Mouse (Mus musculus) bone marrow macrophage, adult 2 months (primary cell): ENCODE data around the gene Nsun4.

Experiments used
- CTCF ChIP-seq: IDR thresholded peaks from 2 replicates; pipeline ENCODE4 v1.5.1; 2012; ENCODE audit warnings: low read depth, mild to moderate bottlenecking, low read length, moderate library complexity
- POLR2A ChIP-seq: IDR thresholded peaks from 2 replicates; pipeline ENCODE4 v1.6.1; 2012; ENCODE audit warnings: mild to moderate bottlenecking, low read depth, low read length, borderline replicate concordance

GRCm38 (mm10) chr4:116063855-116064254 lies 10.2 kb upstream of the Nsun4 start:
- TF ChIP-seq CTCF (no peak), POLR2A (no peak)
